Mouse (Mus musculus): ENCODE measurements around the gene Lef1.

Gene Lef1

GRCm38 (mm10) chr3:131110191-131111150 is at the start of gene Lef1:
TSS of gene Lef1 (plus strand) at chr3:131110471.
- DNase-seq, result no peak

- DNase-seq, result no peak
These were observed 45.3 kb upstream of the Lef1 start for GRCm38 (mm10) chr3:131065001-131065400.

- no peak for DNase-seq
These were observed 44.1 kb upstream of the Lef1 start for GRCm38 (mm10) chr3:131066171-131066570.

- no peak for DNase-seq
These were observed 42.3 kb upstream of the Lef1 start for GRCm38 (mm10) chr3:131068000-131068399.

- no peak for DNase-seq
These were observed 40.1 kb upstream of the Lef1 start for GRCm38 (mm10) chr3:131070210-131070609.

GRCm38 (mm10) chr3:131072661-131073060 is 37.6 kb upstream of the Lef1 start:
- DNase-seq, result no peak

GRCm38 (mm10) chr3:131073946-131074345 is 36.3 kb upstream of the Lef1 start:
- DNase-seq, result no peak

GRCm38 (mm10) chr3:131078041-131078621 is 32.1 kb upstream of the Lef1 start:
- no peak for DNase-seq

GRCm38 (mm10) chr3:131078719-131079118 is 31.6 kb upstream of the Lef1 start:
- no peak for DNase-seq

GRCm38 (mm10) chr3:131083722-131084121 is 26.5 kb upstream of the Lef1 start:
- DNase-seq, result no peak

GRCm38 (mm10) chr3:131084718-131085561 is 25.3 kb upstream of the Lef1 start:
- no peak for DNase-seq

GRCm38 (mm10) chr3:131085978-131086377 is 24.3 kb upstream of the Lef1 start:
- DNase-seq, result no peak

- DNase-seq, result no peak
These were observed 20.6 kb upstream of the Lef1 start for GRCm38 (mm10) chr3:131089721-131090120.

- DNase-seq, result no peak
These were observed 18.2 kb upstream of the Lef1 start for GRCm38 (mm10) chr3:131092113-131092512.

GRCm38 (mm10) chr3:131093736-131094135 is 16.5 kb upstream of the Lef1 start:
- no peak for DNase-seq

- DNase-seq, result no peak
These were observed 14.2 kb upstream of the Lef1 start for GRCm38 (mm10) chr3:131096105-131096504.

- DNase-seq, result no peak
These were observed 8.0 kb upstream of the Lef1 start for GRCm38 (mm10) chr3:131102191-131102774.

- no peak for DNase-seq
These were observed 4.9 kb upstream of the Lef1 start for GRCm38 (mm10) chr3:131105362-131105761.

- DNase-seq, result no peak
These were observed 4.3 kb upstream of the Lef1 start for GRCm38 (mm10) chr3:131105940-131106401.

- DNase-seq, result no peak
These were observed 3.6 kb upstream of the Lef1 start for GRCm38 (mm10) chr3:131106451-131107291.

- DNase-seq, result no peak
These were observed 2.8 kb upstream of the Lef1 start for GRCm38 (mm10) chr3:131107301-131108093.
